Mouse (Mus musculus): ENCODE data around the gene Hcn1.

- TF ChIP-seq POLR2A (IDR thresholded peaks at IDR 0.05; ENCODE audit: control insufficient read depth, low read depth, low read length) (no peak), CTCF (IDR thresholded peaks at IDR 0.05; ENCODE audit: control insufficient read depth, insufficient read depth, insufficient replicate concordance, low read depth, low read length) (no peak)
Measured at GRCm38 (mm10) chr13:117705573-117705972, 103.5 kb downstream of the Hcn1 start.
